Mouse (Mus musculus): Measurements from ENCODE around the gene Wdr5b. TPM values are rescaled to one million over a fixed set of nuclear protein-coding genes. Genes with fewer than 3 reads are reported as not detected.
"Not testable (repeated sequence)": the region's sequence is repeated elsewhere in the genome, so short reads cannot be mapped to it uniquely, and the experiment has no call there.

Wdr5b gene
- polyA plus RNA-seq, 1 experiment: 1.6 TPM

- Histone ChIP-seq H3K79me3 (ENCODE audit: low read depth) (peaks cover 2% of the 10 kb centered on the region), H3K36me3 (ENCODE audit: control insufficient read depth, insufficient read depth) (peaks cover 13% of the 10 kb centered on the region), H3ac (ENCODE audit: control insufficient read depth, insufficient read length, low read depth) (no peak overlapping the region), H3K27me3 (ENCODE audit: control insufficient read depth, insufficient read depth, insufficient read length) (no peaks in the 10 kb centered on the region), H3K79me2 (ENCODE audit: control insufficient read depth, insufficient read depth) (peaks cover 10% of the 10 kb centered on the region), H3K4me3 (ENCODE audit: insufficient read depth, poor library complexity, severe bottlenecking) (no peak overlapping the region)
- TF ChIP-seq MAX (IDR thresholded peaks at IDR 0.05) (no peak), USF1 (IDR thresholded peaks at IDR 0.05; ENCODE audit: low read depth) (no peak), FOSL1 (IDR thresholded peaks at IDR 0.05; ENCODE audit: insufficient read depth, low read length, poor library complexity, severe bottlenecking) (no peak), CEBPB (IDR thresholded peaks at IDR 0.05; ENCODE audit: low read depth) (no peak), MYOG (IDR thresholded peaks at IDR 0.05; ENCODE audit: control insufficient read depth, extremely low read depth, insufficient read length) (no peak), CTCF (IDR thresholded peaks at IDR 0.05; ENCODE audit: control insufficient read depth, insufficient read depth, insufficient read length) (no peak), MYOD1 (IDR thresholded peaks at IDR 0.05; ENCODE audit: control insufficient read depth, insufficient read length, low read depth) (no peak)
Observed at GRCm38 (mm10) chr16:36054920-36055319, 13.9 kb downstream of the Wdr5b start.

- H3K27me3 ChIP-seq (ENCODE audit: control insufficient read depth, insufficient read depth, insufficient read length): no peaks in the 10 kb centered on the region
- H3K79me2 ChIP-seq (ENCODE audit: control insufficient read depth, insufficient read depth): peaks cover 10% of the 10 kb centered on the region
- peaks cover 2% of the 10 kb centered on the region for H3K79me3 ChIP-seq (ENCODE audit: low read depth)
- peaks cover 4% of the 10 kb centered on the region for H3K36me3 ChIP-seq (ENCODE audit: control insufficient read depth, insufficient read depth)
- no peak for TF ChIP-seq FOSL1 (IDR thresholded peaks at IDR 0.05; ENCODE audit: insufficient read depth, low read length, poor library complexity, severe bottlenecking)
- TF ChIP-seq CEBPB (IDR thresholded peaks at IDR 0.05; ENCODE audit: low read depth): no peak
- no peak for TF ChIP-seq CTCF (IDR thresholded peaks at IDR 0.05; ENCODE audit: control insufficient read depth, insufficient read depth, insufficient read length)
- no peak for TF ChIP-seq MYOD1 (IDR thresholded peaks at IDR 0.05; ENCODE audit: control insufficient read depth, insufficient read length, low read depth)
- no peak for TF ChIP-seq USF1 (IDR thresholded peaks at IDR 0.05; ENCODE audit: low read depth)
- H3ac ChIP-seq (ENCODE audit: control insufficient read depth, insufficient read length, low read depth): no peak overlapping the region
- H3K4me3 ChIP-seq (ENCODE audit: insufficient read depth, poor library complexity, severe bottlenecking): no peak overlapping the region
Observed at GRCm38 (mm10) chr16:36056416-36056815, 15.4 kb downstream of the Wdr5b start.

- no peak overlapping the region for H3ac ChIP-seq (ENCODE audit: control insufficient read depth, insufficient read length, low read depth)
- TF ChIP-seq MYOG (IDR thresholded peaks at IDR 0.05; ENCODE audit: control insufficient read depth, extremely low read depth, insufficient read length) (no peak), CEBPB (IDR thresholded peaks at IDR 0.05; ENCODE audit: low read depth) (no peak), CTCF (IDR thresholded peaks at IDR 0.05; ENCODE audit: control insufficient read depth, insufficient read depth, insufficient read length) (no peak), FOSL1 (IDR thresholded peaks at IDR 0.05; ENCODE audit: insufficient read depth, low read length, poor library complexity, severe bottlenecking) (no peak), USF1 (IDR thresholded peaks at IDR 0.05; ENCODE audit: low read depth) (no peak), MYOD1 (IDR thresholded peaks at IDR 0.05; ENCODE audit: control insufficient read depth, insufficient read length, low read depth) (no peak), MAX (IDR thresholded peaks at IDR 0.05) (no peak)
- no peak overlapping the region for H3K4me3 ChIP-seq (ENCODE audit: insufficient read depth, poor library complexity, severe bottlenecking)
- peaks cover 10% of the 10 kb centered on the region for H3K79me2 ChIP-seq (ENCODE audit: control insufficient read depth, insufficient read depth)
- peaks cover 2% of the 10 kb centered on the region for H3K36me3 ChIP-seq (ENCODE audit: control insufficient read depth, insufficient read depth)
- no peaks in the 10 kb centered on the region for H3K27me3 ChIP-seq (ENCODE audit: control insufficient read depth, insufficient read depth, insufficient read length)
- H3K79me3 ChIP-seq (ENCODE audit: low read depth): peaks cover 2% of the 10 kb centered on the region
Observed at GRCm38 (mm10) chr16:36057933-36058475, 17.0 kb downstream of the Wdr5b start.

DNA sequence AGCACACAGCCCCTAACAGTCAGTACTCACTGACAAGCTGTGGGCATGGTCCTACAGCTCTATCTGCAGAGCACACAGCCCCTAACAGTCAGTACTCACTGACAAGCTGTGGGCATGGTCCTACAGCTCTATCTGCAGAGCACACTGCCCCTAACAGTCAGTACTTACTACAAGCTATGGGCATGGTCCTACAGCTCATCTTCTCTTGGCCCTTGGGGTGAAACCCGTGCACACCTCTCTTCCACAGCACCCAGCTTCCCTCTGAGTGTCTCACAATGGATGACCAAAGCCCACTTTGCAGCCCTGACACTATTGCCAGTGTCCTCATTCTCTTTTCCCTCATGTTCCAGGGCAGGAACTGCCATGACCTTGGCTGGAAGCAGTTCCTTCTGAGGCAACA is 21.5 kb downstream of the Wdr5b start:
- not testable (repeated sequence) for H3K4me3 ChIP-seq (ENCODE audit: insufficient read depth, poor library complexity, severe bottlenecking); H3K79me3 ChIP-seq (ENCODE audit: low read depth); H3K36me3 ChIP-seq (ENCODE audit: control insufficient read depth, insufficient read depth); H3K27me3 ChIP-seq (ENCODE audit: control insufficient read depth, insufficient read depth, insufficient read length); H3ac ChIP-seq (ENCODE audit: control insufficient read depth, insufficient read length, low read depth)
- peaks cover 25% of the 10 kb centered on the region for H3K79me2 ChIP-seq (ENCODE audit: control insufficient read depth, insufficient read depth)

- H3K36me3 ChIP-seq (ENCODE audit: control insufficient read depth, insufficient read depth): peaks cover 10% of the 10 kb centered on the region
- no peak for TF ChIP-seq CTCF (IDR thresholded peaks at IDR 0.05; ENCODE audit: control insufficient read depth, insufficient read depth, insufficient read length)
- no peak for TF ChIP-seq MYOD1 (IDR thresholded peaks at IDR 0.05; ENCODE audit: control insufficient read depth, insufficient read length, low read depth)
- no peak for TF ChIP-seq CEBPB (IDR thresholded peaks at IDR 0.05; ENCODE audit: low read depth)
- no peak for TF ChIP-seq FOSL1 (IDR thresholded peaks at IDR 0.05; ENCODE audit: insufficient read depth, low read length, poor library complexity, severe bottlenecking)
- TF ChIP-seq USF1 (IDR thresholded peaks at IDR 0.05; ENCODE audit: low read depth): no peak
- no peak for TF ChIP-seq MAX (IDR thresholded peaks at IDR 0.05)
- no peak for TF ChIP-seq MYOG (IDR thresholded peaks at IDR 0.05; ENCODE audit: control insufficient read depth, extremely low read depth, insufficient read length)
- no peak overlapping the region for H3ac ChIP-seq (ENCODE audit: control insufficient read depth, insufficient read length, low read depth)
- no peak overlapping the region for H3K4me3 ChIP-seq (ENCODE audit: insufficient read depth, poor library complexity, severe bottlenecking)
- H3K79me3 ChIP-seq (ENCODE audit: low read depth): peaks cover 8% of the 10 kb centered on the region
- H3K27me3 ChIP-seq (ENCODE audit: control insufficient read depth, insufficient read depth, insufficient read length): no peaks in the 10 kb centered on the region
- H3K79me2 ChIP-seq (ENCODE audit: control insufficient read depth, insufficient read depth): peaks cover 28% of the 10 kb centered on the region
Observed at GRCm38 (mm10) chr16:36063315-36063714, 22.3 kb downstream of the Wdr5b start.

- H3K27me3 ChIP-seq (ENCODE audit: control insufficient read depth, insufficient read depth, insufficient read length): no peaks in the 10 kb centered on the region
- H3K79me3 ChIP-seq (ENCODE audit: low read depth): peaks cover 18% of the 10 kb centered on the region
- peaks cover 38% of the 10 kb centered on the region for H3K79me2 ChIP-seq (ENCODE audit: control insufficient read depth, insufficient read depth)
- no peak overlapping the region for H3ac ChIP-seq (ENCODE audit: control insufficient read depth, insufficient read length, low read depth)
- H3K36me3 ChIP-seq (ENCODE audit: control insufficient read depth, insufficient read depth): peaks cover 15% of the 10 kb centered on the region
- H3K4me3 ChIP-seq (ENCODE audit: insufficient read depth, poor library complexity, severe bottlenecking): no peak overlapping the region
- TF ChIP-seq CEBPB (IDR thresholded peaks at IDR 0.05; ENCODE audit: low read depth) (no peak), CTCF (IDR thresholded peaks at IDR 0.05; ENCODE audit: control insufficient read depth, insufficient read depth, insufficient read length) (no peak), MYOG (IDR thresholded peaks at IDR 0.05; ENCODE audit: control insufficient read depth, extremely low read depth, insufficient read length) (no peak), USF1 (IDR thresholded peaks at IDR 0.05; ENCODE audit: low read depth) (no peak)
Observed at GRCm38 (mm10) chr16:36064904-36065303, 23.9 kb downstream of the Wdr5b start.

Data from C2C12 (cell line).